8 mouse cellular contexts compared by ENCODE assay signal in genomic region chr2:85252343-85253285, GRCm38 (mm10). TPM values are rescaled to one million over a fixed set of nuclear protein-coding genes. Genes with fewer than 3 reads are reported as not detected.
DNase-seq lines count a peak whose midpoint lies in the region; ATAC-seq lines count a peak whose summit lies in the region.

No protein-coding gene starts in this region.

- H3K4me1 ChIP-seq in hindbrain, embryonic 15.5 days (replicated peaks), result 0 out of 2 replicates have a peak, but pooled peaks cover 6% of the 10 kb centered on the region
- H3K4me1 ChIP-seq in hindbrain, embryonic 13.5 days (replicated peaks), result peaks cover 10% of the 10 kb centered on the region
- peaks cover 12% of the 10 kb centered on the region; the same call in 1 of the 2 replicates for H3K4me1 ChIP-seq in embryonic facial prominence, embryonic 10.5 days
- peaks cover 12% of the 10 kb centered on the region; the same call in 1 of the 2 replicates for H3K4me1 ChIP-seq in lung, embryonic 15.5 days
- H3K4me1 ChIP-seq in limb, embryonic 10.5 days, result no peaks in the 10 kb centered on the region

- no peaks in the 10 kb centered on the region for H3K36me3 ChIP-seq in hindbrain, embryonic 15.5 days
- no peaks in the 10 kb centered on the region for H3K36me3 ChIP-seq in hindbrain, embryonic 13.5 days
- no peaks in the 10 kb centered on the region for H3K36me3 ChIP-seq in embryonic facial prominence, embryonic 10.5 days (replicated peaks)
- no peaks in the 10 kb centered on the region for H3K36me3 ChIP-seq in lung, embryonic 15.5 days
- no peaks in the 10 kb centered on the region for H3K36me3 ChIP-seq in limb, embryonic 10.5 days

- no peak overlapping the region for H3K4me2 ChIP-seq in hindbrain, embryonic 15.5 days
- no peak overlapping the region for H3K4me2 ChIP-seq in hindbrain, embryonic 13.5 days
- peak overlapping the region; percentile 29 for H3K4me2 ChIP-seq in lung, embryonic 15.5 days

- H3K4me3 ChIP-seq in hindbrain, embryonic 15.5 days, result no peak overlapping the region
- no peak overlapping the region for H3K4me3 ChIP-seq in hindbrain, embryonic 13.5 days
- no peak overlapping the region for H3K4me3 ChIP-seq in embryonic facial prominence, embryonic 10.5 days
- H3K4me3 ChIP-seq in lung, embryonic 15.5 days, result no peak overlapping the region
- no peak overlapping the region for H3K4me3 ChIP-seq in limb, embryonic 10.5 days

- 35% methylated on average over 16 of the region's 16 CpGs for WGBS in hindbrain, embryonic 15.5 days
- WGBS in hindbrain, embryonic 13.5 days, result 37% methylated on average over 16 of the region's 16 CpGs
- WGBS in embryonic facial prominence, embryonic 10.5 days, result 47% methylated on average over 16 of the region's 16 CpGs
- 31% methylated on average over 16 of the region's 16 CpGs for WGBS in lung, embryonic 15.5 days
- WGBS in limb, embryonic 10.5 days, result 54% methylated on average over 16 of the region's 16 CpGs

- H3K27me3 ChIP-seq in hindbrain, embryonic 15.5 days, result no peaks in the 10 kb centered on the region
- no peaks in the 10 kb centered on the region for H3K27me3 ChIP-seq in hindbrain, embryonic 13.5 days
- H3K27me3 ChIP-seq in embryonic facial prominence, embryonic 10.5 days (replicated peaks; ENCODE audit: low read depth, poor library complexity, severe bottlenecking), result no peaks in the 10 kb centered on the region
- no peaks in the 10 kb centered on the region for H3K27me3 ChIP-seq in lung, embryonic 15.5 days
- no peaks in the 10 kb centered on the region for H3K27me3 ChIP-seq in limb, embryonic 10.5 days (ENCODE audit: low read depth, poor library complexity, severe bottlenecking)

- no peak overlapping the region for H3K9ac ChIP-seq in hindbrain, embryonic 15.5 days
- H3K9ac ChIP-seq in hindbrain, embryonic 13.5 days, result no peak overlapping the region
- no peak overlapping the region for H3K9ac ChIP-seq in lung, embryonic 15.5 days

- H3K9me3 ChIP-seq in hindbrain, embryonic 15.5 days, result no peaks in the 10 kb centered on the region
- H3K9me3 ChIP-seq in hindbrain, embryonic 13.5 days, result no peaks in the 10 kb centered on the region
- H3K9me3 ChIP-seq in embryonic facial prominence, embryonic 10.5 days, result no peaks in the 10 kb centered on the region
- H3K9me3 ChIP-seq in lung, embryonic 15.5 days, result no peaks in the 10 kb centered on the region
- no peaks in the 10 kb centered on the region for H3K9me3 ChIP-seq in limb, embryonic 10.5 days (replicated peaks)

- DNase-seq in embryonic facial prominence, embryonic 10.5 days (ENCODE audit: low spot score), result peak; percentile 10
- peak; percentile 25 for DNase-seq in heart, postnatal 4 days
- DNase-seq in limb, embryonic 10.5 days (ENCODE audit: low spot score), result no peak
- DNase-seq in cerebellum, adult 11-12 months, result no peak

- no peak overlapping the region for H3K27ac ChIP-seq in hindbrain, embryonic 15.5 days (replicated peaks)
- no peak overlapping the region for H3K27ac ChIP-seq in hindbrain, embryonic 13.5 days
- H3K27ac ChIP-seq in embryonic facial prominence, embryonic 10.5 days (replicated peaks), result no peak overlapping the region
- peak overlapping the region; percentile 60 for H3K27ac ChIP-seq in lung, embryonic 15.5 days
- no peak overlapping the region for H3K27ac ChIP-seq in limb, embryonic 10.5 days

- 0 out of 2 replicates have a peak, but pooled peaks have one; percentile 59 for ATAC-seq in hindbrain, embryonic 15.5 days (ENCODE audit: low FRiP score, low read depth)
- no peak for ATAC-seq in hindbrain, embryonic 13.5 days (ENCODE audit: low FRiP score)
- ATAC-seq in lung, embryonic 15.5 days (ENCODE audit: borderline replicate concordance, extremely low read depth, low FRiP score, low TSS enrichment), result peak; percentile 49; the same call in 1 of the 2 replicates
- no peak for ATAC-seq in monocyte, adult 5-6 weeks (replicated peaks; ENCODE audit: insufficient number of reproducible peaks, low FRiP score, low TSS enrichment, poor library complexity, severe bottlenecking)

RNA-seq across cellular contexts. Expression of gene Lrrc55, which starts 55.6 kb away (rescaled TPM):
- 10.9 and 11.9 TPM in 2 replicates for polyA plus RNA-seq in hindbrain, embryonic 15.5 days (2015; fragmentation: Nextera tagmentation; extraction: Ambion mirVana)
- 6.9 and 7.7 TPM in 2 replicates for polyA plus RNA-seq in hindbrain, embryonic 13.5 days (2015; fragmentation: Nextera tagmentation; extraction: Ambion mirVana)
- polyA plus RNA-seq in embryonic facial prominence, embryonic 10.5 days (2016; fragmentation: Nextera tagmentation; extraction: Ambion mirVana), result 0.32 and 0.60 TPM in 2 replicates
- total RNA-seq in heart, postnatal 4 days (2021), result 1 to 10 TPM; 2.1 to 2.7 TPM
- 0.29 and 0.35 TPM in 2 replicates for polyA plus RNA-seq in lung, embryonic 15.5 days (2015; fragmentation: Nextera tagmentation; extraction: Ambion mirVana)
- 0.19 and 0.31 TPM in 2 replicates for polyA plus RNA-seq in limb, embryonic 10.5 days (2016; fragmentation: Nextera tagmentation; extraction: Ambion mirVana)
- 0.10 TPM in 1 of 3 replicates, not detected in the others for total RNA-seq in monocyte, adult 5-6 weeks (2017)

Comparison
In these comparisons a context has a peak if more than half of its experiments do, and no peak if none do; other contexts are left out.
1. ATAC-seq: peak in hindbrain, embryonic 15.5 days (single experiment) and lung, embryonic 15.5 days (single experiment); none in hindbrain, embryonic 13.5 days (single experiment) and monocyte, adult 5-6 weeks (single experiment).
2. DNase-seq: peak in embryonic facial prominence, embryonic 10.5 days (single experiment) and heart, postnatal 4 days (single experiment); none in limb, embryonic 10.5 days (single experiment) and cerebellum, adult 11-12 months (single experiment).